ENCODE assay signal across 13 mouse cellular contexts in the genomic region with DNA sequence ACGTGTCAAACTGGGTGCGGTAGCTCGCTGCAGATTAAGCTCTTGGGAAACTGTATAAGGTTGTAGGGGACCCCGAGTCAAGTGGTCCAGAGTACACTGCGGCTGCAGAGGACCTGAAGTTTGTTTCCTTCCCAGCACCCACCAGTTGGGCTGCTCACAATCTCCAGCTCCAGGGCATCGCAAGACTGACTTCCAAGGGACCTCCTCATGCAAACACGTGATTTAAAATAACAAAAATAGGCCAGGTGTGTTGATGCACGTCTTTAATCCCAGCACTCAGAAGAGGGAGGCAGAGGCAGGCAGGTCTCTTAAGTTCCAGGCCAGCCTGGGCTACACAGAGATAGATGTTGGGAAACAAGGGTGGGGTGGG. TPM values are rescaled to one million over a fixed set of nuclear protein-coding genes. Genes with fewer than 3 reads are reported as not detected.
DNase-seq lines count a peak whose midpoint lies in the region; ATAC-seq and TF ChIP-seq lines count a peak whose summit lies in the region.
"Had no signal": no experiment of that assay in that cellular context is flagged by ENCODE, and none has a peak within 500 bp of the region (broad histone marks: within the 10 kb centered on the region; RNA-seq: fewer than 3 reads in every experiment).

No protein-coding gene starts in this region.

- WGBS in heart, adult 2 months, result 50% methylated on average over 8 of the region's 8 CpGs
- WGBS in kidney, embryonic 15.5 days, result 40% methylated on average over 8 of the region's 8 CpGs
- WGBS in intestine, embryonic 15.5 days, result 36% methylated on average over 8 of the region's 8 CpGs

- peak overlapping the region; percentile 64; the same call in 1 of the 2 replicates for H3K27ac ChIP-seq in heart, adult 2 months
- H3K27ac ChIP-seq in kidney, embryonic 15.5 days, result peak overlapping the region; percentile 89
- peak overlapping the region; percentile 97 for H3K27ac ChIP-seq in ES-Bruce4 (ENCODE audit: insufficient read depth, low read length)
- H3K27ac ChIP-seq in intestine, embryonic 15.5 days, result 0 out of 2 replicates have a peak overlapping the region, but pooled peaks have one; percentile 79
- H3K27ac ChIP-seq: left cerebral cortex, adult 2 months had no signal

- DNase-seq in heart, adult 2 months, result no peak
- DNase-seq in heart, postnatal 36 days, result no peak
- no peak for DNase-seq in kidney, postnatal 4 days
- DNase-seq in right cerebral cortex, postnatal 25 days, result no peak
- no peak for DNase-seq in ovary, postnatal 14 days (ENCODE audit: low spot score)
- DNase-seq: adrenal gland, postnatal 25 days; B cell, adult 2 months; cerebellum, adult 11-12 months; thymus, postnatal 4 days had no signal

- H3K27me3 ChIP-seq in heart, adult 2 months (ENCODE audit: control insufficient read depth, insufficient read depth, low read length), result no peaks in the 10 kb centered on the region
- H3K27me3 ChIP-seq in kidney, embryonic 15.5 days, result no peaks in the 10 kb centered on the region
- H3K27me3 ChIP-seq in ES-Bruce4 (ENCODE audit: control insufficient read depth, insufficient read depth, low read length, poor library complexity, severe bottlenecking), result no peaks in the 10 kb centered on the region
- H3K27me3 ChIP-seq in intestine, embryonic 15.5 days (replicated peaks), result no peaks in the 10 kb centered on the region

- no peaks in the 10 kb centered on the region for H3K79me2 ChIP-seq in heart, adult 2 months (replicated peaks; ENCODE audit: control insufficient read depth, insufficient read depth, low read length)

- no peak for TF ChIP-seq CTCF in heart, adult 2 months (IDR thresholded peaks at IDR 0.05)
- TF ChIP-seq CTCF in ES-Bruce4 (IDR thresholded peaks at IDR 0.05; ENCODE audit: low read depth, low read length), result no peak

- H3K9ac ChIP-seq in heart, adult 2 months (ENCODE audit: low read depth, low read length), result no peak overlapping the region
- H3K9ac ChIP-seq in kidney, embryonic 15.5 days, result no peak overlapping the region
- H3K9ac ChIP-seq in ES-Bruce4 (ENCODE audit: low read depth, poor library complexity, severe bottlenecking), result peak overlapping the region; percentile 77
- no peak overlapping the region for H3K9ac ChIP-seq in intestine, embryonic 15.5 days

- no peaks in the 10 kb centered on the region for H3K9me3 ChIP-seq in kidney, embryonic 15.5 days (replicated peaks)
- H3K9me3 ChIP-seq in ES-Bruce4 (replicated peaks; ENCODE audit: control insufficient read depth, insufficient read depth, low read length, poor library complexity, severe bottlenecking), result no peaks in the 10 kb centered on the region
- no peaks in the 10 kb centered on the region for H3K9me3 ChIP-seq in intestine, embryonic 15.5 days

- no peak for TF ChIP-seq EP300 in heart, adult 2 months (IDR thresholded peaks at IDR 0.05; ENCODE audit: insufficient read depth, low read depth, low read length)
- TF ChIP-seq EP300 in ES-Bruce4 (IDR thresholded peaks at IDR 0.05; ENCODE audit: insufficient read depth, low read depth, low read length), result peak; percentile 62; the same call in 1 of the 2 replicates

- intact Hi-C loops in heart, adult 2 months (cut with DNase I), result loop anchor here (2.0 kb wide), 1 partner anchor 17 kb away; no protein-coding TSS in a partner anchor
- intact Hi-C loops in heart, postnatal 36 days (cut with DNase I), result no loop called here

- no peak overlapping the region for H3K4me3 ChIP-seq in heart, adult 2 months
- no peak overlapping the region for H3K4me3 ChIP-seq in kidney, embryonic 15.5 days (replicated peaks)
- H3K4me3 ChIP-seq in ES-Bruce4 (ENCODE audit: low read depth, low read length), result peak overlapping the region; percentile 37
- H3K4me3 ChIP-seq in intestine, embryonic 15.5 days (replicated peaks), result no peak overlapping the region
- H3K4me3 ChIP-seq: left cerebral cortex, adult 2 months had no signal

- H3K36me3 ChIP-seq in heart, adult 2 months (ENCODE audit: control insufficient read depth, insufficient read depth, low read length), result no peaks in the 10 kb centered on the region
- H3K36me3 ChIP-seq in kidney, embryonic 15.5 days, result no peaks in the 10 kb centered on the region
- no peaks in the 10 kb centered on the region for H3K36me3 ChIP-seq in ES-Bruce4 (ENCODE audit: control insufficient read depth, insufficient read depth, low read length, poor library complexity, severe bottlenecking)
- no peaks in the 10 kb centered on the region for H3K36me3 ChIP-seq in intestine, embryonic 15.5 days

- H3K4me1 ChIP-seq in heart, adult 2 months (ENCODE audit: control insufficient read depth, insufficient read depth, low read length), result peaks cover 3% of the 10 kb centered on the region
- peaks cover 34% of the 10 kb centered on the region for H3K4me1 ChIP-seq in kidney, embryonic 15.5 days
- peaks cover 3% of the 10 kb centered on the region for H3K4me1 ChIP-seq in ES-Bruce4 (ENCODE audit: control insufficient read depth, insufficient read depth, low read length)
- peaks cover 21% of the 10 kb centered on the region for H3K4me1 ChIP-seq in intestine, embryonic 15.5 days (replicated peaks)

- peak overlapping the region; percentile 49 for H3K4me2 ChIP-seq in kidney, embryonic 15.5 days
- 0 out of 2 replicates have a peak overlapping the region, but pooled peaks have one; percentile 56 for H3K4me2 ChIP-seq in intestine, embryonic 15.5 days (replicated peaks)

- TF ChIP-seq POLR2A in heart, adult 2 months (IDR thresholded peaks at IDR 0.05; ENCODE audit: insufficient read depth, low read depth, low read length), result no peak
- no peak for TF ChIP-seq POLR2A in ES-Bruce4 (IDR thresholded peaks at IDR 0.05; ENCODE audit: insufficient read depth, low read length)

- ATAC-seq in kidney, embryonic 15.5 days (replicated peaks; ENCODE audit: low FRiP score), result no peak
- no peak for ATAC-seq in intestine, embryonic 15.5 days

RNA-seq across cellular contexts. Expression of gene Pim1, which starts 38.7 kb away (rescaled TPM):
- total RNA-seq in heart, adult 2 months (2021), result 10 to 100 TPM; 17.2 to 20.5 TPM
- 24.6 and 27.9 TPM in 2 replicates for polyA plus RNA-seq in heart, adult 2 months (2012; rRNA removed)
- 10 to 100 TPM; 22.3 to 36.3 TPM for total RNA-seq in heart, postnatal 36 days (2021)
- polyA plus RNA-seq in kidney, embryonic 15.5 days (2015; fragmentation: Nextera tagmentation; extraction: Ambion mirVana), result 17.8 and 17.9 TPM in 2 replicates
- polyA plus RNA-seq in ES-Bruce4 (2011; ENCODE audit: insufficient read depth, insufficient read length, low read depth, missing spikeins), result 348 and 350 TPM in 2 replicates
- polyA plus RNA-seq in intestine, embryonic 15.5 days (2015; fragmentation: Nextera tagmentation; extraction: Ambion mirVana), result 13.4 TPM in 2 replicates

Comparison
In these comparisons a context has a peak if more than half of its experiments do, and no peak if none do; other contexts are left out.
1. RNA of gene Pim1, which starts 38.7 kb away (polyA plus RNA-seq): 348 to 350 TPM in ES-Bruce4; 24.6 to 27.9 TPM in heart, adult 2 months, 17.8 to 17.9 TPM in kidney, embryonic 15.5 days and 13.4 TPM in intestine, embryonic 15.5 days; every median in the first group is over 10 times any median in the second.
2. Peak in every context shown above with its lines, with median percentiles within 50 percentile points of each other: H3K27ac ChIP-seq.